Mouse (Mus musculus) ES-Bruce4 (cell line): ENCODE data around the gene Hc. TPM values are rescaled to one million over a fixed set of nuclear protein-coding genes. Genes with fewer than 3 reads are reported as not detected.

Source experiments
- H3K27ac ChIP-seq: 2 replicates; pipeline ENCODE4 v1.5.1; 2012; ENCODE audit warnings: low read length, inconsistent platforms; ENCODE audit not compliant: insufficient read depth
- H3K27me3 ChIP-seq: 2 replicates; pipeline ENCODE4 v1.6.1; 2012; ENCODE audit warnings: mild to moderate bottlenecking, low read length, inconsistent platforms; ENCODE audit not compliant: control insufficient read depth, poor library complexity, insufficient read depth, severe bottlenecking
- H3K36me3 ChIP-seq: 2 replicates; pipeline ENCODE4 v1.6.1; 2012; ENCODE audit warnings: inconsistent platforms, mild to moderate bottlenecking, low read length, moderate library complexity; ENCODE audit not compliant: control insufficient read depth, poor library complexity, insufficient read depth, severe bottlenecking
- H3K4me1 ChIP-seq: one replicate; pipeline ENCODE4 v1.8.1; 2011; ENCODE audit warnings: low read length; ENCODE audit not compliant: control insufficient read depth, insufficient read depth
- H3K4me3 ChIP-seq: 2 replicates; pipeline ENCODE4 v1.5.1; 2011; ENCODE audit warnings: low read depth, mild to moderate bottlenecking, low read length
- H3K9ac ChIP-seq: 2 replicates; pipeline ENCODE4 v1.6.1; 2012; ENCODE audit warnings: low read depth, mild to moderate bottlenecking, inconsistent platforms; ENCODE audit not compliant: poor library complexity, severe bottlenecking
- H3K9me3 ChIP-seq: replicated peaks from 2 replicates; pipeline ENCODE4 v1.6.1; 2012; ENCODE audit warnings: mild to moderate bottlenecking, low read length, inconsistent platforms; ENCODE audit not compliant: control insufficient read depth, poor library complexity, insufficient read depth, severe bottlenecking
- CTCF ChIP-seq: IDR thresholded peaks from one replicate; pipeline ENCODE4 v1.8.1; 2011; ENCODE audit warnings: low read depth, low read length
- EP300 ChIP-seq: IDR thresholded peaks from 2 replicates; pipeline ENCODE4 v1.6.1; 2011; ENCODE audit warnings: low read depth, low read length; ENCODE audit not compliant: insufficient read depth
- POLR2A ChIP-seq: IDR thresholded peaks from one replicate; pipeline ENCODE4 v1.8.1; 2011; ENCODE audit warnings: low read length; ENCODE audit not compliant: insufficient read depth
- polyA plus RNA-seq: library from polyadenylated mRNA; stranded (reverse); fragments of >200 nt; gene quantifications from 2 replicates; pipeline ENCODE4 v1.2.4, GENCODE M21; 2011; ENCODE audit warnings: low read depth; ENCODE audit not compliant: missing spikeins, insufficient read depth, insufficient read length

Hc gene
- polyA plus RNA-seq, 1 experiment = not detected

DNA sequence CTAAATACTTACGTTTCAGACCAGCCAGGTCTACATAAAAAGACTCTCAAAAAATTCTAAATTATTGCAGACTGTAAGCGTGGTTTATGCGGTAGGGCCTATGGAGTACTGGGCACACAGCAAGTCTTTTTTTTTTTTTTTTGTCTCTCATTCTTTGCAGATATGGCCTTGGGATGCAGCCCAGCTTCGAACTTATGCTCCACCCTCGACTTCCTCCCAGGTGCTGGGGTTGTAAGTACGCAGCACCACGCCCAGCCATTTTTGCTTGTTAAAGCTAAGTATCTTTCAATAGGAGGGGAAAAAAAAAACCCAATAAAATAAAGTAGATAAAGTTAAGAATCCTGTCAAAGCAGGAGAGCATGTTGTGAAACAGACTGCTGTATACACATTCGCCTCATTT, 49.6 kb downstream of the Hc start:
- no peak overlapping the region for H3K4me3 ChIP-seq
- no peaks in the 10 kb centered on the region for H3K36me3 ChIP-seq
- H3K27me3 ChIP-seq = no peaks in the 10 kb centered on the region
- no peak for TF ChIP-seq POLR2A
- no peaks in the 10 kb centered on the region for H3K9me3 ChIP-seq
- H3K4me1 ChIP-seq = no peaks in the 10 kb centered on the region
- H3K9ac ChIP-seq = no peak overlapping the region
- H3K27ac ChIP-seq = no peak overlapping the region

DNA sequence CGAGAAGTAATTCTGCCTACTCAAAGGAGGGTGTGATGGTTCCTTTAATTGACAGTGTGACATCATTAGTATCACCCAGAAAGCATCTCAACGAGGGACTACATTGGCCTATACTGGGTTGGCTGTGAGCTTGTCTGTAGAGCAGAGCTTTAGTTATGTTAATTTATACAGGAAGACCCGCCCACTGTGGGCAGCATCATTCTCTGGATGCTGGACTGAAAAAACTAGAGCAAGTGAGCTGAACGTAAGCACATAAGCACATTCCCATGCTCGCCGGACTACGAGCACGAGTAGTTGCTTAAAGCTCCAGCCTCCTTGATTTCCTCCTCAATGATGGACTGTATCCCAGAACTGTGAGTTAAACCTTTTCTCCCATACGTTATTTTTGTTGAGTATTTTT, 62.3 kb downstream of the Hc start:
- Histone ChIP-seq H3K4me3 (no peak overlapping the region), H3K36me3 (no peaks in the 10 kb centered on the region), H3K9ac (no peak overlapping the region), H3K4me1 (no peaks in the 10 kb centered on the region), H3K9me3 (no peaks in the 10 kb centered on the region), H3K27me3 (no peaks in the 10 kb centered on the region), H3K27ac (no peak overlapping the region)
- TF ChIP-seq EP300 (no peak), CTCF (no peak), POLR2A (no peak)

DNA sequence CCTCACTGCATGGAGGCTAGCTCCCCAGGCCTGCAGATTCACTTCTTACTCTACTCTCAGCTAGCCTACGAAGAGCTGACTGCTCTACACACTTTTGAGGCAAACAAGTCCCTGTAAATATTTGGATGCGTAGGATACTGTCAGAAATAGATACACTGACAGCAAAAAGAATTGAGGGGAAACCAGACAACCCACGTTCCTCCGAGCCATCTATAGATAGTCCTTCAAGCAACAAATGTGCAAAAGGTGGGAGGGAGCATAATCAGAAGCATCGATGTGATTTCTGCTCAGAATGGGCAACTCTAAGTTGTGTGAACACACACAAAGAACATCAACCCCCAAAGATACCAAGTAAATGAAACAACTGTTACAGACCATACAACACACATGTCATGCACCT, 64.7 kb downstream of the Hc start:
- Histone ChIP-seq H3K27ac (no peak overlapping the region), H3K27me3 (no peaks in the 10 kb centered on the region), H3K9me3 (no peaks in the 10 kb centered on the region), H3K9ac (no peak overlapping the region), H3K4me1 (peaks cover 2% of the 10 kb centered on the region), H3K4me3 (no peak overlapping the region), H3K36me3 (no peaks in the 10 kb centered on the region)
- TF ChIP-seq CTCF (no peak), EP300 (no peak), POLR2A (no peak)

DNA sequence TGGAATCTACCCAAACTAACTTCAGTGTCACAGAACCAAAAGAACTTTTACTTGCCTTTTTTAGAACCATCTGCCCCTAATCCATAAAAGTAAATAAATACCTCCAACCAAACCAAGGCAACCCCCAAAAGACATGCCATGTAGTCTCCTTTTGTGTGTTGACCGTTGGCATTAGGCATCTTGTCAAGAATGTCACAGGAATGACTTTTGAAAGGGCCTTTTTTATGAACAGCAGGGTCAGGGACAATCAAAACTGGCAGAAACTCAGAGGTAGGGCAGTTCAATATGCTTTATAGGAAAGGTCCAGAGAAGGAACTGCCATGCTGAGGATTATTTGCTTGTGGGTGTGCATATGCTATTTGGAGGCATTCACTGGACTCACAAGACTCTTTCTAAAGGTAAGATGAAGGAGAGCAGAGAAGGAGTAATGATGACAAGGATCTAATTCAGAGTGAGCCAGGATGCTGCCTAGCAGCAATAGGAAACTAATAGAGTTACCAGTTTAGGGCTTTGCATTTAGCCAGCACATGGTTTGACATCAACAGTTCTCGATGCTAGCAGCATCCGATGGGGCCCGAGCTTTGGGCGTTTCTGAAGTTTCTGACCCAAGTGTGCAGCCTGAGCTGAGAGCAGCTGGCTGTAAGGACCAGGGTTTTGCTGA, 67.4 kb downstream of the Hc start:
- TF ChIP-seq POLR2A (no peak), EP300 (no peak), CTCF (no peak)
- Histone ChIP-seq H3K27ac (no peak overlapping the region), H3K27me3 (no peaks in the 10 kb centered on the region), H3K36me3 (no peaks in the 10 kb centered on the region), H3K4me3 (no peak overlapping the region), H3K4me1 (peaks cover 2% of the 10 kb centered on the region), H3K9me3 (no peaks in the 10 kb centered on the region), H3K9ac (no peak overlapping the region)

DNA sequence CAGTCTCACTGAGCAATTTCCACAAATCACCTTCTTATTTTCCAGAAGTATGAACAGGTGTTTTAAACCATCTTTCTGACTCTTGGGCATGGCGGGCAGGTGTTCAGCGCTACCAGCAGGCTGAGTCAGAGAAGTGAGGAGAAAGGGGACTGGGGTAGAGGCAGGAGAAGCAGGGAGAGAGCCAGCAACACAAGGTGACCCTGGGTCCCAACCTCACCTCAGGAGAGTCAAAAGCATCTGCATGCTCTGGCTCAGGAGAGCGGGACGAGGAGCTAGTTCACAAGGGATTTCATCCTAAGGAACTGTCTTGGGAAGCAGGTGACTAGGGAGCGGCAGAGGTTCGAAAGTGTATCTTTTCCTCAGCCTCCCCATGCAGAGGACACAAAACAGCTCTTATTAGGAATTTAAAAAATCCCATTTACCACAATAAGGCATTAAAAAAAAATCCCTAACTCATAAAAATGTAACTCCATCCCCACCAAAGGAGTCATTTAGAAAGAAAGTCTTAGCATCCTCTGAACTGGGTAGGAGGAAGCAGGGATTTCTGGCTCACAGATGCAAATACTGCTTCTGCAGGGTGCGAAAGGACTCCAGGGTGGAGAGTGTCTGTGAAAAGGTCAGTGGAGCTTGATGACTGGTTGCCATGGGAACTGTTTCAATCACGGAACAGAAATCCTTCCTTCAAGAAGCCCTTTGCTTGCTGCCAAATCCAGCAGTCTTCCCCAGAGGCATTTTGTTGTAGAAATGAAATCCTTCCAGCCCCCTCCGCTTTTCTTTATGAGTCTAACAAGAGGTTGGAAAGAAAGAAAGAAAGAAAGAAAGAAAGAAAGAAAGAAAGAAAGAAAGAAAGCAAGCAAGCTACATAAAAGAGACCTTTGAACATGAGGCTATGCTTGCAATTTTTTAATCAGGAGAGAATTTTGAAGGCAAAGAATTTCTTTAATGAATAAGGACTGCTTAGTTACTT, 68.2 kb downstream of the Hc start:
- no peak overlapping the region for H3K27ac ChIP-seq

DNA sequence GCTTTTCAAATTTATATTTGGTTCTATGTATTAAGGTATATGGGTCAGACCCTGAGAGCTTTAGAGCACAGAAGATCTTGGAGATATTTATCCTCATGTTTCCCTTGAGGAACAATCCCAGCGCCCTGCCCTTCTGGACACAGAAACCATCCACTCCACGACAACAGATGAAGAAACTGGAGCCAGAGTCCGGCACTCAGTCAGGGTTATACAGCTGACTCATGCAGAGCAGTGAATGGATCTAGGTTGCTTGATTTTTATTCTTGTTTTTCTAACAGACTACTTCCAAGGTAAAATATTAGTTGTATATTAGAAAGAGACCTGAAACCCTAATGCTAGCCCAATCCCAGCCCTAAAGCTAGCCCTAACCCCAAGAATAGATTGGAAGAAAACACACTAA, 69.3 kb downstream of the Hc start:
- H3K27me3 ChIP-seq = no peaks in the 10 kb centered on the region
- no peak overlapping the region for H3K4me3 ChIP-seq
- H3K9ac ChIP-seq = no peak overlapping the region
- H3K36me3 ChIP-seq = no peaks in the 10 kb centered on the region
- no peak overlapping the region for H3K27ac ChIP-seq
- H3K4me1 ChIP-seq = peaks cover 2% of the 10 kb centered on the region
- TF ChIP-seq POLR2A (no peak), CTCF (no peak), EP300 (no peak)
- H3K9me3 ChIP-seq = no peaks in the 10 kb centered on the region

More for the DNA sequence above, 68.2 kb downstream of the Hc start:
- no peaks in the 10 kb centered on the region for H3K36me3 ChIP-seq
- no peak overlapping the region for H3K4me3 ChIP-seq
- H3K9ac ChIP-seq = no peak overlapping the region
- peaks cover 2% of the 10 kb centered on the region for H3K4me1 ChIP-seq
- no peaks in the 10 kb centered on the region for H3K9me3 ChIP-seq
- H3K27me3 ChIP-seq = no peaks in the 10 kb centered on the region
- TF ChIP-seq CTCF (no peak), EP300 (no peak), POLR2A (no peak)
